26 mouse cellular contexts compared by ENCODE assay signal in genomic region chr8:66933746-66934145, GRCm38 (mm10).
DNase-seq lines count a peak whose midpoint lies in the region; ATAC-seq and TF ChIP-seq lines count a peak whose summit lies in the region.
"Had no signal": no experiment of that assay in that cellular context is flagged by ENCODE, and none has a peak within 500 bp of the region (broad histone marks: within the 10 kb centered on the region; RNA-seq: fewer than 3 reads in every experiment).

No protein-coding gene starts in this region.

- no peak overlapping the region for H3K27ac ChIP-seq in layer of hippocampus, adult 2 months
- H3K27ac ChIP-seq: embryonic facial prominence, embryonic 15.5 days; forebrain, embryonic 15.5 days; hindbrain, postnatal 0 days; kidney, embryonic 15.5 days; limb, embryonic 10.5 days; neural tube, embryonic 12.5 days had no signal

- no peak for DNase-seq in layer of hippocampus, adult 2 months (ENCODE audit: low spot score in 2 of 2)
- no peak for DNase-seq in layer of hippocampus, adult 9-11 months
- DNase-seq in 416B (ENCODE audit: low read depth) (peak; percentile 61), MEL-GATA-1-ER (ENCODE audit: extremely low read depth, low read depth) (peak; percentile 14)
- DNase-seq in c-Kit-negative CD71-positive TER-119-positive erythroid progenitor cells, embryonic 14.5 days (ENCODE audit: low read depth, low spot score) = peak; percentile 5
- no peak for DNase-seq in heart, adult 18-20 months
- DNase-seq in left cerebral cortex, adult 18-20 months (ENCODE audit: low spot score in 2 of 2) = no peak
- DNase-seq: adrenal gland, postnatal 25 days; cerebellum, adult 2 months; cerebellum, postnatal 25 days; gastrocnemius, postnatal 14 days; heart, adult 11 months; heart, postnatal 10 days; lung, embryonic 14.5 days; midbrain, embryonic 14.5 days; retina, postnatal 1 day; thymus, postnatal 36 days had no signal

- no peak for ATAC-seq in inflammation-experienced regulatory T-cells, adult 6 months
- ATAC-seq: forebrain, embryonic 15.5 days; hindbrain, postnatal 0 days; intestine, postnatal 0 days had no signal

- peak; percentile 14; the same call in 1 of the 2 replicates for TF ChIP-seq CTCF in layer of hippocampus, adult 2 months (conservative IDR thresholded peaks at IDR 0.05)

- H3K4me3 ChIP-seq in layer of hippocampus, adult 2 months = no peak overlapping the region
- H3K4me3 ChIP-seq: embryonic facial prominence, embryonic 15.5 days; forebrain, embryonic 15.5 days; heart, embryonic 12.5 days; kidney, embryonic 15.5 days; limb, embryonic 10.5 days; neural tube, embryonic 12.5 days had no signal

Comparison
In these comparisons a context has a peak if more than half of its experiments do, and no peak if none do; other contexts are left out.
1. DNase-seq: peak in 416B (single experiment), MEL-GATA-1-ER (single experiment) and c-Kit-negative CD71-positive TER-119-positive erythroid progenitor cells, embryonic 14.5 days (single experiment); none in layer of hippocampus, adult 2 months (0 of 2), layer of hippocampus, adult 9-11 months (single experiment), heart, adult 18-20 months (0 of 2) and left cerebral cortex, adult 18-20 months (0 of 2).